Mouse (Mus musculus) mesoderm, embryonic 11.5 days (tissue): ENCODE measurements around the gene Ptpro.
"Not testable (repeated sequence)": the region's sequence is repeated elsewhere in the genome, so short reads cannot be mapped to it uniquely, and the experiment has no call there.

Experiments
- DNase-seq: peaks from one replicate; pipeline ENCODE4 v3.0.0-alpha.2; 2012; ENCODE audit warnings: low read depth, low spot score

Ptpro gene

DNA sequence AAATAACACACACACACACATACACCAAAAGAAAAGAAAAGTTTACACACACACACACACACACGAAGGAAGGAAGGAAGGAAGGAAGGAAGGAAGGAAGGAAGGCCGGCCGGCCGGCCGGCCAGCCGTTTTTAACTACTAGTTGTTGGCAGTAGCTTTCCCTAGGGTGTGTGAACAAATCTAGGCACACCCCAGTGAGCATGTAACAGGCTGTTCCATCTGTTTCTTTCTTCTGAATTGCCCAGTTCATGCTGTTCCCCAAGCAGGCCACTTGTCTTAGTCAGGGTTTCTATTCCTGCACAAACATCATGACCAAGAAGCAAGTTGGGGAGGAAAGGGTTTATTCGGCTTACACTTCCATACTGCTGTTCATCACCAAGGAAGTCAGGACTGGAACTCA, 194.0 kb downstream of the Ptpro start:
- not testable (repeated sequence) for DNase-seq

GRCm38 (mm10) chr6:137455537-137456041, 203.5 kb downstream of the Ptpro start:
- peak; percentile 78 for DNase-seq

DNA sequence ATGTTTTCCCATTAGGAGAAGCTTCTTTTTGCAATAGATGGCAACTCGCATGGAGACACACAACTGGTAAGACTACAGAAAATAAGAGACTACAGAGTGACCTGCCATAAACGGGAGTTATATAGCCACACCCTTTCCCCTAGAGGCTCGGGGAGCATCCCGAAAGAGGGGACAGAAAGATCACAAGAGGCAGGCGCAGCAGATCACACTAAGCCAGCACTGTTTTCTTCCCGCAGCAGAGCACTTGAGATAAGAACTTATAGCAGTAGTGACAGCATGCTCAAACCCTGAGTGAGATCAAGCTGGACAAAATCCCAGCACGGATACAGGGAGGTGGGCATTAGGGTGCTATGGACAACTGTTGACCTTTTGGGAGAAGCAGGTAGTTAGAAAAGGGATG, 203.9 kb downstream of the Ptpro start:
- DNase-seq, result no peak

GRCm38 (mm10) chr6:137457210-137457609, 205.1 kb downstream of the Ptpro start:
- no peak for DNase-seq

GRCm38 (mm10) chr6:137458136-137458535, 206.0 kb downstream of the Ptpro start:
- DNase-seq, result no peak

DNA sequence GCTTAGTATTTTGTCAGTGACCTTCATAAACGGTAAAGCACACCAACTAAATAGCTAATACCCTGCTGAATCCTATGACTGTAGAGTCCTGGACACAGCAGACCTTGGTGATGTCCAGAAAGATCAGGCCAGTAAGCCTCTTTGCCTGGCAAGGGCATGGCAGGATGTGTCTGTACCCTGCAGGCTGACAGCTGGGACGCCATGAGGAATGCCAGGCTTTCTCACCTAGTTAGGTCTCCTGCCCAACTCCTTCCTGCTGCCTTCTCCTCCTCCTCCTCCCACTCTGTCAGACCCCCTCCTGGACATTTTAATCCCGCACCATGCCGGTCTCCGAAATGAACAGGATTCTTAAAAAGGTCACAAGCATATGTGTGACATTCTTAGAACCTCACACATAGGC, 211.7 kb downstream of the Ptpro start:
- DNase-seq, result no peak

GRCm38 (mm10) chr6:137465253-137465652, 213.1 kb downstream of the Ptpro start:
- no peak for DNase-seq

DNA sequence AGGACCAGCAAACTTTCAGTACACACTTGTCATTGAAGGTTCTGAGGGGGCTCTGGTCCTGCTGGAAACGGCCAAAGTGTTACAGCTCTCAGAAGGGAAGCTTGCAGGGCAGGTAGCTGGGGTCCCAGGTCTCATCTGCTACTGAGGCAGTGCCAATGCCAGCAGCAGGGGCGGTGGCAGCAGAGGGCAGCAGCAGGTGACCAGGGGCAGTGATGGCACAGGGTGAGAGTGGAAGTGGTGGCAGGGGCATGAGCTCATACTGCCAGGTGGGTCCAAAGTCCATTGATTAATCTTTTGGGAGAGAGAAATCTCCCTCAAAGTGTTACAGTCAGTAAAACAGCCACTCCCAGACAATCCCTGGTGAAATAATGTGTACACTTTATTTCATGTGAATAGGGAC, 214.1 kb downstream of the Ptpro start:
- no peak for DNase-seq

DNA sequence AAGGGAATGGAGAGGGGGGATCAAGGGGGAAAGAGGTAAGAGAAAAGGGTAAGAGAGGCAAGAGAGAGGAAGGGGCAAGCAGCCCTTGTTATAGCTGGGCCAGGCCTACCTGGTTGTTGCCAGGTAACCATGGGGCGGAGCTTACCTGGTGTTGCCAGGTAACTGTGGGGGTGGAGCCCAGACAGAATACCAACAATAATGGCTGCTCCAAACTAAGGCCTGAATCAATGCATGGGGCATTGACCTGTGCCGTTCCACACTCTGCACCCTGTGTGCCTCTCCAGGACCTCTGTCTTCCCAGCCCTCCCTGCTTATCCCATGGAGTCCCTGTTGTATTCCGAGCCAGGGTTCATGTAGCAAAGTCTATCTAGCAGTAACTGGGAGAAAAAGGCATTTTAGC, 215.6 kb downstream of the Ptpro start:
- DNase-seq, result no peak

DNA sequence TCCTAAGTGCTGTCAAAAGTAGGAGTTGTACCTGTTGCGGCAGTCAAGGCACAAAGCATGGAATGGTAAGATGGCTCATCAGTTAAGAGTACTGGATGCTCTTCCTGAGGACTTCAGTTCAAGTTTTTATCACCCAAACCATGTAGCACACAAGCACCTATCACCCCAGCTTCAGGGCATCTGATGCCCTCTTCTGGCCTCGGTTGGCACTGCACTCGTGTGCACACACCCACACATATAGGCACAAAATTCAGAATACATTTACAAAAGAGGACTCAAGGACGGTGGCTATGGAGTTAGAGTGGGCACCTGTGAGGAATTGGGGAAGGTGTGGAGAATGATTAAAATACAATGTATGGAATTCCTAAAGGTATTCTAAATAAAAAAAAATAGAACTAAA, 217.4 kb downstream of the Ptpro start:
- DNase-seq, result no peak

DNA sequence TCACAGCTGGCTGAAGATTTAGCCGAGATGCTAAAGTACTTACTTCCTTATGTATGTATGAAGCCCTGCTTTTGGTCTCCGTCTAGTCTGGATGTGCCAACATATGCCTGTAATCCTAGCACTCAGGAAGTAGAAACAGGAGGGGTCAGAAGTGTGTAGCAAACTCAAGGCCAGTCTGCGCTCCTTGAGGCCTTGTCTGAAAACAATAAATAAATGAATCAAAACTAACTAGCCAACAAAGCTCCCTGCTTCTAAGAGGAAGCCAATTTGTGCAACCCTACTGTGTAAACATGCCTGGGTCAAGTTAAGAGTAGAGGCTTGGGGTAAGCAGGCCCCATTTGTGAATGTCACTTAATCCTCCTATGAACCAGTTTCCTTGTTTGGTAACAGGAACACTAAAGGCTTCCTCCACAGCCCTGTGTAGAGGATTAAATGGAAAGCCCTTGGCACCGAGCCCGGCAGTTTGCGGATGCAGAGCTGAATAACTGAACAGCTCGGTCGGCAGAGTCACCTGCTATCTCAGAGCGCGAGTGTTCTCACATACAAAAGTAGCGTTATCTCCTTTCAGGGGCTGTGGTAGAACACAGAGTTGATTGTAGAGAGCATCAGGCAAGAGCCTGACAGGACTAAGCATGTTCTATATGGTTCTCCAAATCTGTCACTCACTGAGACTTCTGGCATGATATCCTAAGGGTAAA, 218.9 kb downstream of the Ptpro start:
- peak; percentile 20 for DNase-seq

DNA sequence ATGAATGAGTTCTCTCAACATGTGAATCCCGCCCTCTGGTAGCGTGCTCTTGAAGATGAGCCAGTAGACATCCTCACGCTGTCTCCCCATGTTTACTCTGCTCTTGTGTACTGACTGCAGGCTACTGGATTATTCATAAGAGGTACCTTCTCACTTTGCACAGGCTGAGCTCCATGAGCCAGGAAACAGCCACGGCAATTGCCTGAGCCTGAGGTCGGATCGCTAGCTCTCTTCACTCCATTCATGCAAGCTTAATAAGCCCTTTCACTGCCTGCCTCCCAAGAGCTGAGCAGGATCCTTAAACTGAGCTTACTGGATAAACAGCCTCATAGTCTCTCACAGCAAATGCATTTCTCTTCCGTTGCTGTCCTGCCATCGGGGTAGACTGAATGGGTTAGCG, 220.0 kb downstream of the Ptpro start:
- no peak for DNase-seq

- no peak for DNase-seq
These were observed 221.3 kb downstream of the Ptpro start for GRCm38 (mm10) chr6:137473433-137473832.

DNA sequence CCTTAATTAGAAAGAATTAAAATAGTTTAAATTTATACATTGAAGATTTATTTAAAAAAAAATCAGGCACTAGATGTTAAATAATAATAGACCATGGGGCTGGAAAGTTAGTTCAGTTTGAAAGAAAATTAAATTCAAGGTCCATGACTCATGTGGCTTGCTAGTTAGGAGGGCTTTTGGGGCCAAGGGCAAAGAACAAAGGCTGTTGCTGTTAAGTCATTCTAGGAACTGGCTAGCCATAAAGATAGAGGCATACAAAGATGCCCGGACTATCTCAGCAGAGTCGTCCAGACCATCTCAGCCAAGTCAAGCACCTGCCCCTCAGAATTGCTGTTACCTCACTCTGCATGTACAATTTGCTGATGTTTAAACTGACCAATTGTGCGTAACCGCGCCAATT, 223.6 kb downstream of the Ptpro start:
- not testable (repeated sequence) for DNase-seq

- DNase-seq, result no peak
These were observed 230.8 kb downstream of the Ptpro start for GRCm38 (mm10) chr6:137482891-137483290.

GRCm38 (mm10) chr6:137487443-137487842, 235.3 kb downstream of the Ptpro start:
- DNase-seq, result peak; percentile 47

GRCm38 (mm10) chr6:137490115-137490514, 238.0 kb downstream of the Ptpro start:
- no peak for DNase-seq

GRCm38 (mm10) chr6:137491659-137492058, 239.5 kb downstream of the Ptpro start:
- DNase-seq, result no peak

- no peak for DNase-seq
These were observed 240.5 kb downstream of the Ptpro start for GRCm38 (mm10) chr6:137492582-137492981.

GRCm38 (mm10) chr6:137493211-137494135, 241.4 kb downstream of the Ptpro start:
- no peak for DNase-seq

GRCm38 (mm10) chr6:137494136-137494475, 242.0 kb downstream of the Ptpro start:
- DNase-seq, result no peak

GRCm38 (mm10) chr6:137494801-137495200, 242.7 kb downstream of the Ptpro start:
- no peak for DNase-seq

- DNase-seq, result no peak
These were observed 243.1 kb downstream of the Ptpro start for GRCm38 (mm10) chr6:137495233-137495632.
